Mouse (Mus musculus) liver, embryonic 11.5 days (tissue): ENCODE results near the gene Slc35f2. TPM values are rescaled to one million over a fixed set of nuclear protein-coding genes. Genes with fewer than 3 reads are reported as not detected.

Experiments
- ATAC-seq: fragments of 200-750 bp; cut with Nextera tagmentation; replicated peaks from 2 replicates; pipeline ENCODE4 v1.8.0; 2017; ENCODE audit warnings: moderate number of reproducible peaks, mild to moderate bottlenecking, moderate TSS enrichment, moderate library complexity; ENCODE audit not compliant: low FRiP score
- DNase-seq: peaks from one replicate; pipeline ENCODE4 v3.0.0-alpha.2; 2017; ENCODE audit warnings: low spot score
- H3K27ac ChIP-seq: fragments of 300-500 bp; sonication (generic); 2 replicates; pipeline ENCODE4 v1.5.1; 2014; ENCODE audit warnings: mild to moderate bottlenecking, low read depth, low read length, control low read depth
- H3K27me3 ChIP-seq: fragments of 300-500 bp; sonication (generic); replicated peaks from 2 replicates; pipeline ENCODE4 v1.6.1; 2014; ENCODE audit warnings: low read length, mixed read lengths; ENCODE audit not compliant: control insufficient read depth, insufficient read depth
- H3K36me3 ChIP-seq: fragments of 300-500 bp; sonication (generic); 2 replicates; pipeline ENCODE4 v1.6.1; 2014; ENCODE audit warnings: mild to moderate bottlenecking, low read length, moderate library complexity, mixed read lengths; ENCODE audit not compliant: control insufficient read depth, insufficient read depth
- H3K4me1 ChIP-seq: fragments of 300-500 bp; sonication (generic); replicated peaks from 2 replicates; pipeline ENCODE4 v1.6.1; 2014; ENCODE audit warnings: low read length, mixed read lengths; ENCODE audit not compliant: control insufficient read depth, insufficient read depth
- H3K4me2 ChIP-seq: fragments of 300-500 bp; sonication (generic); 2 replicates; pipeline ENCODE4 v1.6.1; 2014; ENCODE audit warnings: mild to moderate bottlenecking, control low read depth, moderate library complexity
- H3K4me3 ChIP-seq: fragments of 300-500 bp; sonication (generic); 2 replicates; pipeline ENCODE4 v1.5.1; 2014; ENCODE audit warnings: low read depth, low read length, control low read depth
- H3K9ac ChIP-seq: fragments of 300-500 bp; sonication (generic); 2 replicates; pipeline ENCODE4 v1.6.1; 2014; ENCODE audit warnings: low read depth, low read length, control low read depth
- H3K9me3 ChIP-seq: fragments of 300-500 bp; sonication (generic); 2 replicates; pipeline ENCODE4 v1.6.1; 2016; ENCODE audit warnings: low read length, inconsistent platforms, mixed read lengths; ENCODE audit not compliant: control insufficient read depth
- WGBS: fragments of 180-500 bp; shearing (Covaris S2); extraction: QIAGEN DNeasy Blood & Tissue Kit; methylation state at CpG from one replicate; pipeline ENCODE4 v1.1.7; 2014; 5-methylcytosine and 5-hydroxymethylcytosine counted together
- polyA plus RNA-seq: library from polyadenylated mRNA; unstranded; fragments of >200 nt; fragmentation: Nextera tagmentation; extraction: Ambion mirVana; gene quantifications from 2 replicates; pipeline ENCODE4 v1.2.1, GENCODE M21; 2014

Gene Slc35f2
- polyA plus RNA-seq, result 0.92 and 1.4 TPM in 2 replicates

DNA sequence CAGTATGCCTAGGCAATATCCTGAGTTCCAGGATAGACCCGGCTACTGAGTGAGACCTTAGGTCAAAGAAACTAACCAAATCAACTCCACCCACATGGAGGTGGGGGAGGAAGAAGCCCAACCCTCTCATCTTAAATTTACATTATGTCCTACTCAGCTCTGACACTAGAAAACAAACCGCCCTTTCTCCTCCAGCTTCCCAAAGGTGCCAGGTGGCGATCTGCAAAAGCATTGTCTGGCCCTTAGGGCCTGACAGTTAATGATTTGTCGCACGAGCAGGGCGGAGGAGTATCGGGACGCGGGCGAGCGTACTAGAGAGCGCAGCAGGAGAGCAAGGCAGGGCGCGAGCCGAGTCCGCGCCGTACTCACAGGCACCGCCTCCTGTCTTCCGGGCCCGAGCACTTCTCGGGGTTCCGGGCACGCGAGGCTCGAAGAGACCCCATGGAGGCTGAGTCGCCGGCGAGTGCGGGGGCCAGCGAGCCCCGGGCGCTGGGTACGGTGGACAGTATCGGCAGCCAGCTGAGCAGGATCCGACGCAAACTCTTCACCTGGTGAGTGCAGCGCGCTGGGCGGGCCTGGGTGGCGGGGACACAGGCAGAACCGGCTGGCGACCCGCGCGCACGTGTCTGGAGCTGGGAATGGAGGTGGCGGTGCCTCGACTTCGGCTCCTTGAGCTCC lies at the start of gene Slc35f2:
Gene Slc35f2, plus strand, starts transcription at position 195 of the 678 bp plus-strand sequence.
- peak; percentile 58 for DNase-seq
- no peak within 1 kb of the TSS for H3K9ac ChIP-seq
- no peaks in the 10 kb centered on the region for H3K4me1 ChIP-seq
- H3K27me3 ChIP-seq, result peaks cover 34% of the 10 kb centered on the region
- no peaks in the 10 kb centered on the region for H3K36me3 ChIP-seq
- under 1% methylated on average over 50 of the region's 50 CpGs for WGBS
- no peaks in the 10 kb centered on the region; the same call in 1 of the 2 replicates for H3K9me3 ChIP-seq
- H3K4me2 ChIP-seq, result peak within 1 kb of the TSS; percentile 80
- peak; percentile 39; the same call in 1 of the 2 replicates for ATAC-seq
- peak within 1 kb of the TSS; percentile 53 for H3K4me3 ChIP-seq
- H3K27ac ChIP-seq, result no peak within 1 kb of the TSS

DNA sequence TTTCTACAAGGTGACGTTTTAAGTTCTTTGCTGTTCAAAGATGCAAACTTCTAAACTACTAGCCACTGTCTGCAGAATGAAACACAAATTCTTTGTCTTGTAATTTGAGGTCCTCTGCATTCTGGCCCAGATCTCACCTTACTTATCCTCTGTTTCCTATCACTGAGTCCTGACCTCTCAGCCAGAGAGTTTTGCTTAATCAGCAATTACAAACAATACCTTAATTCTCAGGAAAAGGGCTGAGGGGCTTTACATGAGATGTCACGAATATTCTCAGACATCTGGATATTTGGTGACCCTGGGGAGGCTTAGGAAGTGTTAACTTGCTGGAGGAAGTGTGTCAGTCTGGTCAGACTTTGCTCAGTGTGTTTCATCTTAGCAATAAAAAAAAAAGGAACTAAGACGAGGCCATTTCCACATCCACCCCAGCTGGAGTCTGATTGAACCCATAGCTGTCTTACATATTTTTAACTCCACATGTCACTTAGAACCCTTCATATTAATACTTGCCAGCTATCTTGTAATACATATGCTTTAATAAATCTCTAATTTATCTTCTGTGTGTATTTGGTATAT lies 30.4 kb upstream of the Slc35f2 start:
- ATAC-seq (no peak), DNase-seq (no peak)
- Histone ChIP-seq H3K4me3 (no peak overlapping the region), H3K4me2 (no peak overlapping the region), H3K9ac (no peak overlapping the region), H3K27ac (no peak overlapping the region), H3K27me3 (no peaks in the 10 kb centered on the region), H3K36me3 (no peaks in the 10 kb centered on the region), H3K9me3 (no peaks in the 10 kb centered on the region), H3K4me1 (no peaks in the 10 kb centered on the region)
- 39% methylated on average over 3 of the region's 3 CpGs for WGBS

DNA sequence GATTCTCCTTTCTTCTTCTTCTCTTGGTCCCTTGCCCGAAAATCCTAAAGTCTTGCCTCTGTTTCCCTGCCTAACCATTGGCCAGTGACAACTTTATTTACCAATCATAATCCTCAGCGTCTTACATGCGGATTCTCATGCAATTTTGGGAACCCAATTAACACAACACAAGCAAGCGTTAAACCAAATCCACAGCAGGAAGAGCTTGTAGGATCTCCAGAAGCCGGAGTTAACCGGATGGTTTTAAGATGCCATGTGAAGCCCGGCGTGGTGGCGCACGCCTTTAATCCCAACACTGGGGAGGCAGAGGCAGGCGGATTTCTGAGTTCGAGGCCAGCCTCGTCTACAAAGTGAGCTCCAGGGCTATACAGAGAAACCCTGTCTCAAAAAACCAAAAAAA lies 20.9 kb upstream of the Slc35f2 start:
- no peaks in the 10 kb centered on the region for H3K36me3 ChIP-seq
- ATAC-seq (no peak), DNase-seq (no peak)
- WGBS, result 81% methylated on average over 13 of the region's 13 CpGs
- no peak overlapping the region for H3K9ac ChIP-seq
- H3K9me3 ChIP-seq, result no peaks in the 10 kb centered on the region
- peaks cover under 1% of the 10 kb centered on the region; the same call in 1 of the 2 replicates for H3K27me3 ChIP-seq
- no peak overlapping the region for H3K4me2 ChIP-seq
- H3K4me3 ChIP-seq, result no peak overlapping the region
- H3K4me1 ChIP-seq, result no peaks in the 10 kb centered on the region
- H3K27ac ChIP-seq, result no peak overlapping the region

- 32% methylated on average over 5 of the region's 5 CpGs for WGBS
- no peak for DNase-seq
These were observed 20.4 kb upstream of the Slc35f2 start for GRCm38 (mm10) chr9:53750899-53751298.

GRCm38 (mm10) chr9:53754801-53755200 lies 16.5 kb upstream of the Slc35f2 start:
- no peaks in the 10 kb centered on the region for H3K36me3 ChIP-seq

More at GRCm38 (mm10) chr9:53750899-53751298, 20.4 kb upstream of the Slc35f2 start:
- Histone ChIP-seq H3K4me2 (no peak overlapping the region), H3K9me3 (no peaks in the 10 kb centered on the region), H3K4me1 (no peaks in the 10 kb centered on the region), H3K9ac (no peak overlapping the region), H3K4me3 (no peak overlapping the region), H3K27me3 (peaks cover 3% of the 10 kb centered on the region; the same call in 1 of the 2 replicates), H3K36me3 (no peaks in the 10 kb centered on the region), H3K27ac (no peak overlapping the region)
- no peak for ATAC-seq

DNA sequence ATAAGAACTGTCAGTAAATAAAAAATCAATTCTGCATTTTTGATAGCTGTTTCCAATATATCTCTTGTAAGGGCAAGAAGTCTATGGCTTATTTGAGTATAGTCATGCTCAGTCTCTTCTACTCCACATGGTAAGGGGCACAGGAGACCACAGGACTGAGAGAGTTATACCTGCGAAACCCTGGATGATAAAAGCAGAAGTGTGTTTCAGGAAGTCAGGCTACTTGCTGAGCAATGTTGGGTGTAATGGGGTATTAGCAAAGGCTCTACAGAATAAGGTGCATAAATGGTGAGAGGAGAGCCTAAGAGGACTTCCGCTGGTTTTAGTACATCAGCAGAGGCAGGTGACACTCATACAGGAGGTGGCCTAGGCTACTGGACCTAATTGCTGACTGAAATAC lies 13.2 kb upstream of the Slc35f2 start:
- H3K27ac ChIP-seq, result no peak overlapping the region
- no peak overlapping the region for H3K4me2 ChIP-seq
- ATAC-seq (no peak), DNase-seq (no peak)
- H3K4me3 ChIP-seq, result no peak overlapping the region
- no peaks in the 10 kb centered on the region for H3K9me3 ChIP-seq
- H3K9ac ChIP-seq, result no peak overlapping the region
- no peaks in the 10 kb centered on the region for H3K36me3 ChIP-seq
- peaks cover 6% of the 10 kb centered on the region; the same call in 1 of the 2 replicates for H3K27me3 ChIP-seq
- WGBS, result 74% methylated on average over 2 of the region's 2 CpGs
- H3K4me1 ChIP-seq, result no peaks in the 10 kb centered on the region

More at GRCm38 (mm10) chr9:53754801-53755200, 16.5 kb upstream of the Slc35f2 start:
- no peak overlapping the region for H3K4me2 ChIP-seq
- peaks cover 6% of the 10 kb centered on the region; the same call in 1 of the 2 replicates for H3K27me3 ChIP-seq
- no peak overlapping the region for H3K27ac ChIP-seq
- H3K9ac ChIP-seq, result no peak overlapping the region
- no peaks in the 10 kb centered on the region for H3K4me1 ChIP-seq
- H3K9me3 ChIP-seq, result no peaks in the 10 kb centered on the region
- DNase-seq (no peak), ATAC-seq (no peak)
- H3K4me3 ChIP-seq, result no peak overlapping the region

DNA sequence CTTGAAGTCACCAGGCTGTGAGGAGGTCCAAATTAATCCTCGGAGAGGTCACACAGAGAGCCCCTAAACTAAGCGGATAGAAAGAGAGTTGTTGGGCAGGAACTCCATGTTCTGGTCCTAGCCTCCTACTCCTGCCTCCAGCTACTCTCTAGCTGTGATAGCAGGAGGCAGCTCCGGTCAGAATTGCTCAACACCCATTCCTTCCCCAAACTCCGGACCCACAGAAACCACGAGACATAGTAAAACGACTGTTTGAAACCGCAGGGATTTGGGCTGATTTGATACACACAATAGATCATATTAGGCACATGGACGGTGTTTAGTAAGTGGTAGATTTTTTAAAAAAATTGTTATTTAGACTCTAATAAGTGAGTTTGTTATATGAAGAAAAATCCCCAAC lies 6.6 kb upstream of the Slc35f2 start:
- ATAC-seq, result no peak
- no peak overlapping the region for H3K9ac ChIP-seq
- no peak for DNase-seq
- no peak overlapping the region for H3K27ac ChIP-seq
- H3K36me3 ChIP-seq, result no peaks in the 10 kb centered on the region
- H3K4me3 ChIP-seq, result no peak overlapping the region
- H3K9me3 ChIP-seq, result no peaks in the 10 kb centered on the region; the same call in 1 of the 2 replicates
- no peak overlapping the region for H3K4me2 ChIP-seq
- no peaks in the 10 kb centered on the region for H3K4me1 ChIP-seq
- WGBS, result 56% methylated on average over 8 of the region's 8 CpGs
- H3K27me3 ChIP-seq, result no peaks in the 10 kb centered on the region

DNA sequence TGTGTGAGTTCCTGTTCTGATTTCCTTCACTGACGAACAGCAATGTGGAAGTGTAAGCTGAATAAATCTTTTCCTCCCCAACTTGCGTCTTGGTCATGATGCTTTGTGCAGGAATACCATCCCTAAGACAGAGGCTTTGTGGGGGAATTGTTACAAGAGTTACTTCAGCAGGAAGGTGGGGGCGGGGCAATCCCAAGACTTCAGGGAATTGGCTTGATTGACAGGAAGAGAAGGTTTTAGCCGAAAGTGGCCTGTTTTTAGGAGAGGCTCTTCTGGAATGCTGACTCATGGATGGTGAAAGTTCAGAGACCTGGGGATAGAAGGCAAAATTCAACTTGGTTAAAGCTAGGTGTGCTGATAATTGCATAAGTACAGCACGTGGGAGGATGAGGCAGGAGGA lies 2.9 kb upstream of the Slc35f2 start:
- Histone ChIP-seq H3K4me3 (no peak overlapping the region), H3K4me2 (no peak overlapping the region), H3K36me3 (no peaks in the 10 kb centered on the region), H3K4me1 (no peaks in the 10 kb centered on the region), H3K9ac (no peak overlapping the region), H3K27ac (no peak overlapping the region), H3K27me3 (peaks cover 32% of the 10 kb centered on the region), H3K9me3 (no peaks in the 10 kb centered on the region; the same call in 1 of the 2 replicates)
- 75% methylated on average over 5 of the region's 5 CpGs for WGBS
- ATAC-seq (no peak), DNase-seq (no peak)
